Mouse (Mus musculus): ENCODE measurements at regions not wholly inside any gene's neighbourhood (a gene's known extent, or its start where the extent isn't known, plus 50 kb on each side); places are given as distances from the start of the nearest gene placed in this dataset.

DNA sequence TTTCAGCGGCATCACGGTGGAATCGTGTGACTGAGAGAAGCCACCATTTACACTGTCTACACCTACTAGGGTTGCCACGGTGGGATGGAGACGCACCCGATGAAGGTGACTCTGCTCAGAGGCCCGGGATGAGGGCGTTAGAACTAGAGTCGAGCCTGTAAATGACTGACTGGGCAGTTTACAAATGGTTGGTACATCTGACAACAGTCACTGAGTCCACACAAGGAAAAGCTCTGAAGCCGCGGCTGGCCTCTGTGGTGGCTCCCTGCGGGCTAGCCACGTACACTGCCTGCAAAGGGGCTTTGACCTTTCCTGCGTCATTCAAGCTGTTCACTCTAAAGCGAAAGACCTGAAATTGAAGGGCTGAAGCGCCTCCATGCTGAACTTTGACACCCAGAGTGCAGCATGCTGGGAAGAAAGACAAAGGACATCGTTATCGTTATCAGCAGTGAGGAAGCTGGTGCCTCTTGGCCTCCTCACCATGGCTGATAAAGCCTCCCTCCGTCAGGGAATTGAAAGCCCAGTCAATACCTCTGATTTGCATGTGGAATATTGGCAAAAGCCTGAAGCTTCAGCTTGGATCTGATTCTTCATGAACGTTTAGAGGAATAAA, 462.1 kb upstream of the Arglu1 start:
- DNase-seq: no peak

DNA sequence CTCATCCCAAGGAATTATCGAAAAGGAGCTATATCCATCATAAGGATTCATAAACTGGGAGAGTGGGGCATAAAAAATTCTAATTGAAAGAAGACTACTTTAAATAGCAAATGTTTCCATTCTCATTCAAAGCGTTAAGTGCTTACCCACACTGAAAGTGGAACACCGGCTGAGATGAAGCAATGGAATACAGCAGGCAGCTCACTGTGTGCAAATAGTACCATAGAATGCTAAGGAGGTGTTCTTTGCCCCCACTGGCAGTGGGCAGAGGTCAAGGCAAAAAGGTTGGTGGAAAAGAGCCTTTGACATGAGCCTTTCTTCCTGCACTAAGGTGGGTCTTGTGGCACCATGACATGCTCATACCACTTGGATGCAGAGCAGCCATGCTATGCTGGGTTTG, 454.0 kb upstream of the Arglu1 start:
- DNase-seq: no peak

DNA sequence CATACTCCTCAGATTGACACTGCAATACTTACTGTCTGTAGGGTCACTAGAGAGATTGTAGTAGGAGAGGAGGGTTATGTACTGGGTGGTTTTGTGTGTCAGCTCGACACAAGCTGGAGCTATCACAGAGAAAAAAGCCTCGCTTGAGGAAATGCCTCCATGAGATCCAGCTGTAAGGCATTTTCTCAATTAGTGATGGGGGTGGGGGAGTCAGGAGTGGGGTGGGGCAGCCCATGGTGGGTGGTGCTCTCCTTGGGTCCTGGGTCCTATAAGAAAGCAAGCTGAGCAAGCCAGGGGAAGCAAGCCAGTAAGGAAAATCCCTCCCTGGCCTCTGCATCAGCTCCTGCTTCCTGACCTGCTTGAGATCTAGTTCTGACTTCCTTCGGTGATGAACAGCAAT, 449.5 kb upstream of the Arglu1 start:
- no peak for DNase-seq

DNA sequence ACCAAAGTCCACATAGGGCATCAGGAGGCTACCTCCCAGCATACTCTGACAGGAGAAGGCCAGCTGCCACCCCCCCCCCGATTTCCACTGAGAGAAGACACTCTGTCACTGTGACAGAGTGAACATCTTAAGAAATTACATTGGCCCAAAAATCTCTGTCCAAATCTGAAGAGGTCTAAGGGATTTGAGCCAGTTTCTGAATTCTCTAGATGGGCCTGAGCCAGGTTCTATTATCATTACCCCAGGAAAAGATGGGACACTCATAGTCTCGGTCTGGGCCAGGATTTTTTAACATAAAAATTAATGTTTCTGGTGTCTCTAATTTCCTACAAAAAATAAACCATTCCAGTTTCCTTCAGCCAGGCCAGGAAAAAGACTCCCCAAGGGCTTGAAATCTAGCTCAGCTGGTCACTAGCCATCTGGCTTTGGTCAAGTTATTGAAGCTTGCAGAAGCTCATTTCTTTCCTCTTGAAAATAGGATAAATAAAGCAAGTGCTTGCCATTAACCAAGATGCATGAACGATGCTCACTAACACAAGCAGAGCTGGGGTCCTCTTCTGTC, 448.8 kb upstream of the Arglu1 start:
- DNase-seq: no peak

DNA sequence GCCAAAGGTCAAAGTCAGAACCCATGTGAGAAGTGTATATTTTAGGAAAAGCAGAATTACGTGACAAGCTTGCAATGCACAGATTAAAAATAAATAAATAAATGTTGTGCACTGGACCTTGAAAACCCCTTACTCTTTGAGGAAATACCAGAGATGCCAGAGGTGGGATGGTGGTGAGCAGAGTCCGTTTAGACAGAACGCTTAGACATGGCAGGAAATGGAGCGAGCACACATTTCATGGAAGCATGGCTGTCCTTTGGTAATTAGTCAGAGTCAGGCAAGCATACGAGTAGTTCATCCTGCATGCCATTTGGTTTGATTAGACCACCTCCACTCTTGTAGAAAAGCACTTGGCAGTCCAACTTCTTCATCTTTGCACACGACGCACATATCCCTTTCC, 443.4 kb upstream of the Arglu1 start:
- DNase-seq: no peak

DNA sequence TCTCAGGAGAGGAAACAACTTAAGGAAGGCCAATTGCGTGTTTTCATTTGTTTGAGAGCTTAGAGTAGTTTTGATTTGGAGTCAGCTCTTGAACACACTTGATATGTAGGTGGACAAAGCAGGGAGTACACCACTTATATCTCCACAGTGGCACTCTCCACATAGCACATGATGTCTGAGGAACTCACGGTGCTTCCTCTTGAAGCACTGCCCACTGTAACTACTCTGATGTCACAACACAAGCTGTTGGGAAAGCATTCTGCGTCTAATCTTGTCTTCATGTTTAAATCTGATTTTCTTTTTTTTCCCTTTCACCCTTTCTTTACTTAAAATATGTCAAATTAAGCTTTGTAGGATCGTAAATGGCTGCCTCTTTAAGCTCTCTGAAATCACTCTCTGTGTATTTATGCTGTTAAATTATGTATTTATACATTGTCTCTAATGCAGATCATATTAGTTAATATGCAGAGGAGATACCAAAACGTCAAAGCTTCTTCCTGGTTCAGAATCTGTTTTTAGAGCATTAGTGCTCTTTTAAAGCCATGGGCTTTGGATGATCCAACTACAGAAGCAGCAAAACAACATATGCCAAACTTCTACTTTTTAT, 442.4 kb upstream of the Arglu1 start:
- no peak for DNase-seq

DNA sequence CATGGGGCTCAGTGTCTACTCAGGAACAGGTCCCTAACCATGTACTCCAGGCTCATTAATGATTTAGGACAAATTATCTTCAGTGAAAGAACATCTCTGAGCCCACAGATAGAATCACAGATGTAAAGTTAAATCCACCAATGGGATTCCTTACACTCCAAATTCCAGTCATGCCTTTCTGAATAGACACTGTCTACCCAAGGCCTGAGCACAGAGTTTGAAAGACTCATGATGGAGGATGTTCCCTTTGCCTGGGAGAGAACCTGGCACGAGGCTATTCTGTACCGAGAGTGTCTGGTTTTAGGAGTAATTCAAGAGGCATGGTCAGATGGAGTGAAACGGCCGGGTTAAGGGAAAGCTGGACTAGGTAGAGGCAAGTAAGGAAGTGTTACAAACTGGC, 440.9 kb upstream of the Arglu1 start:
- no peak for DNase-seq

DNA sequence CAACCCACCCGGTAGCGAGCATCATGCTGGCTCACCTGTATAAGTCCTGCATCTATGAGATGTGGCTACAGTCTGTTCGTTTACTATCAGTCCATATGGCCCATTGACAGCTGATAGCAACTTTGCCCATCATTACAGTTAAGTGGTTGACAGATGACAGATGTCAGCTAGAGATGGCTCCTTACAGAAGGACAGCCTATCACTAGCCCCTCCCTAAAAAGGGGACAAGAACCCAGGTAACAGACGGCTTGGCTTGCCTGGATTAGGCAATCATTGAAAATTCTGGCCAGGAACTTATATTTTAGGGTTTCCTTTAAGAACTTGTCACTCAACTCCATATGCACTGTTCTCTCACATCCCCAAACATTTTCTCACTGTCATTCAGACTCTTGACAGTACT, 434.2 kb upstream of the Arglu1 start:
- DNase-seq: no peak

DNA sequence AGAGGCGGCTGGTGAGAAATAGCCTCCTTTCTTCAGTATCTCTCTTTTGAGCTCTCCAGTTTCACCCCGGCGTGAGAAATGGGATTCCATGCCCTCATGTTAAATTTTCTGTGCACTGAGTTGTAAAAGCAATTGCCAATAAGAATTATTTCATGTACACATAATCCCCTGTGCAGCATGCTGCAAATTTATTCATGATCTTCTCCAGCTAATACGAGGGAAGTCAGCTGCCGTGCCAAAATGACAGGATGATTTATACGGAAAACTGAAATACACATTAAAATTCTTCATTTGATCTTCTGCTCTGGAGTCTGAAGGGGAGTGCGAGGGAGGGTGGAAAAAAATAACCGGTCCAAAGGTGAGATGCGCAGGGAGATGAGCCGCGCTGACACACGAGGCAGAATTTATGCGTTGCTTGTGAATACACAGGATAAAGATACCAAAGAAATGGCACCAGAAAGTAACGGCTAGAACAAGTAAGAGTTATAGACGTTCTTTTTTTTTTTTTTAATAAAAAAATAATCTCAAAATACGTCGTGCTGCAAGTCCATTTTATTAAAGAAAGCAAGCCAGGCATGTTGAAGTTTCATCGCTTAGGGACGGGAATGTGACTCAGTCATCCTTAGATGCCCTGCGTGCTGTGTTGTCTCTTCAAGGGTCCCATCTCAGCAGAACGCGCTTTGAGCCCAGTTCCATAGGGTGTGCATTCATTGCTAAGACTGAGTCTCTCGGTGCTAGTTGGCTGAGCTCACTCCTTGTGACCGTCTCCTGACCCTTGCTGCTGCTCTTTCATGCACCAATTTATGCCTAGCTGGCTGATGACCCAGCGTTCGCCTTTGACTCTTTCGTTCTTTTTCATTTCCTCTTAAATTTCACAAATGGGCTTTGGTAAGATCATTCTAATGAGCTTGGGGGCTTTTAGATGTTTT, 427.8 kb upstream of the Arglu1 start:
- no peak for DNase-seq

DNA sequence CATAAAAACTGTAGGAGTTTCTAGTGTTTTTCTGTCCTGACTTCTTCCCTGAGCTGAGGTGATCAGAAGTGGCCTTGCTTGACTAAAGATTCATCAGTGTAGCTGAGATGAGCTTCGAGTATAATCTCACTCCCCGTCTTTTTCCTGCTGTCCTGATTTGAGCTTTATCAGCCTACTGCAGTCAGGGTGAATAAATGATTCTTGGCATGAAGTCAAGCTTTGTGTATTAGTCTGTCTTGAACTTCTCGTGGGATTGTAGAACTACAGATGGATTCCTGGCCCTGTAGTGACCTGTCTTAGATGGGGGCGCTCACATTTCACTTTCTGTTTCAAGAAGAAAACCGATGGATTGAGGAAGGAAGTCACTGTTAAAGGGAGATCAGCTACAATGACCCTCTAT, 405.7 kb upstream of the Arglu1 start:
- no peak for DNase-seq

DNA sequence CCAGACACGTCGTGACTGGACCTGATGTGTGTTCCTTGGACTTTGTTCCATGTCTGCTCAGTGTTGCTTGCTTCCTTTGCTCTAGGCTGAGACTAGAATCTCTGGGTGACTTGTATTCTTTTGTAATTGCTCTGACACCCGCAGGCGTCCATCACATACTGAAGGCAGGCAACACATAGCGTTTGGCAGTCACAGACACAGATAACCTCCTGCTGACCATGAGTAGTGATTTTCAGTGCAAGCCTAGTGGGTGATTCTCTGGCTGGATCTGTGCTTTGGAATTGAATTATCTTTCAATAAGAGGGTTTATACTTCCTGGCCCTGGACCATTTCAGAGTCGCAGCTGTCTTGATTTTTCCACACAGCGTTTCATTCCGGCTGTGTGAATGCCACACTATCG, 403.7 kb upstream of the Arglu1 start:
- no peak for DNase-seq

DNA sequence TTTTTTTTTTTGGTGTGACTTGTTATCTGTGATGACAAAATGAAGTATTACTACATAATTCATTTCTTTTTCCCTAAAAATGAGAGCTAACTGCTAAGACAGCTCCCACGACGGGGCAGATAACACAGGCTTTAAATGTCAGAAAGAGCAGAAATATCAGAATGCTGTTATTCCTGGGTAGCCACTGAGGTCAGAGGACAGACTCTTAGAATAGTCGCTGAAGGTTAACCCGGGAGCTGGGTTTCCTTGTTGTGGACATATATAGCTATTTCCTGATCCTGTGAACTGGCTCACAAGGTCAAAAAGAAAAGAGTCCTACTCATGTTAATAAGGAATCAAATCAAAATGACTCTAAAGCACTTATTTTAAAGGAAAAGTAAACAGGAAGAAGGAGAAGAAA, 403.0 kb upstream of the Arglu1 start:
- DNase-seq: no peak

DNA sequence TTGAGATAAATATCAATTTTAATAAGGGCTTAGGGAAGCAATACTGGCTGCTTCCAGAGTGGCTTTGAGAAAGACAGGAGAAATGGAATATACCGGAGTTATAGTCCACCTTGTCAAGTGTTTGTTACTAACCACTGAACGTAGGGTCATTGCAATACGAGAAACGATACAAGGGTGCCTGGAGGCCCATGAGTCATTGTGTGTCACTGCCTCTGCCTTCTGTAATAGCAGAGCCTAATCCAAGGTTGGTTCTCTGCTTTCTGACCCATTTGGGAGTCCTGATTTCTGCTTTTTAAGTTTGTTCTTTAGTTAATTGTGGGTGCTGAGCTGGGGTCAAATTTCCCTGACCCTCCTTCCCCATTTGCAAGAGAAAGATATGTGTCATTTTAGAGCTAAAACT, 382.4 kb upstream of the Arglu1 start:
- DNase-seq: no peak

DNA sequence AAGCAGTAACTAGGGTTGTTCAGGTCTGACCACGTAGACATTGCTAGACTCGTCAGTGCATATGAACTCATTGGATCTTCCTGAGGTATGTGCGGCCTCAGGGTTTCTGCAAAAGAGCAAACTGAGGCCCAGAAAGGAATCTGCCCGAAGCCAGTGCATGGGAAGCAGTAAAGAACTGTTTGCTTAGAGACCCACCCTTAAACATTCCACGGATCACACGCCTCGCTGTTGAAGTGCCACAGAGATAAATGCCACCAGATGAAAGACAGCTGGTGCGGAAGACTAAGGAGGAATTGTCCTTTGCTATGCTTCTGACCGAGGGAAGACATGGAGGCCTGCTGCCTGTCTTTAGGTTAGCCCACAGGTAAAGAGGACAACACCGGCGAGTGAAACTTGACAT, 382.0 kb upstream of the Arglu1 start:
- DNase-seq: no peak

DNA sequence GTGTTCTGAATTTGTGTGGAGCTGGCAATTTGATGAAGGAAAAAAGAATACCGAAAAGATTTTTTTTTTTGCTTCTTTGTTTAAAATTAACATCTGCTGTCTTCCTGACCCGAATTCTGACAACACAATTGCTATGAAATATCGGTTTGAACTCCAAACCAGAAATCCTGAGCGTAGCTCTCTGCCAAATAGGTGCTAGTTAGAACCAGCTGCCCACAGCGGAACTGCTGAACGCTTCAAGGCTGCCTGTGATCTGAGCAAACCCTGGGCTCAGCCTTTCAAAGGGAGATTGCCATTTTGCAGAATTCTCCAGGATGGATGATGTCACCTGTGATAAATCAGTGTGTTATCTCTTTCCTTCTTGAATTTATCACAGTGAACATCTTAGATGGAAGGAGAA, 380.6 kb upstream of the Arglu1 start:
- no peak for DNase-seq

DNA sequence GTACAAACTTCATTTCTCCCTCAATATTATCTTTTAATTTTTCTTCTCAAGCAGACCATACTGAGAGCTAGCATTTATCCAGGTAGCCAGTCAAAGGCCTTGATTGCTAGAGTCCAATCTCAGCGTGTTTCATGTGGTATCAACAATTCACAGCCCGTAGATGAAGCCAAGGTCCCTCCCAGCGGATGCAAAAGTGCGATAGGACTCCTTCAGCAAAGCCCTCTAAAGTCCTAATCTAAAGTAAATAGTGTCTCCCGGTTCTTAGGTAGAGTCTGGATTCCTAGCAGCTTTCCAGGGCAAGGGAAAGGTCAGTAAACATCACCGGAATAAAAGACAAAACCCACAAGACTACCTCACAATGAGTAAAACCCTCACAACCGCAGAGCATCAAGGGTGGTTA, 379.5 kb upstream of the Arglu1 start:
- no peak for DNase-seq

DNA sequence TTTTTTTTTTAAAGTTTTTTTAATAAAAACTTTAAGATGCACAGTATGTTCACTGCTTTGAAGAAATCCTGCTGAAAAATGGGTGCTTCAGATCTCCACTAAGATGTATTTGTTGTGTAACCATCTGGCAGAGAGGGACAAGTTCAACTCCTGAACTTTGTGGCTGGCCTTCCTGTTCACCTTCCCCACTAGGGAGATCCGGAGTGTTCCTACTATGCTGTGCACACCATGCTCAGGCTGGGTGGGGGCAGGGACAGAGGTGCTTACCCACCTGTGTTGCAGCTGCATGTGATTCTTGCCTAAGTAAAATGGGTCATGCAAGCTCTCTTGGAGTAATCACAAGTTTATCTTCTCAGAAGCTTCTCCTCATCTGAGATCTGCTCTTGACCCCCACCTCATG, 377.4 kb upstream of the Arglu1 start:
- no peak for DNase-seq

DNA sequence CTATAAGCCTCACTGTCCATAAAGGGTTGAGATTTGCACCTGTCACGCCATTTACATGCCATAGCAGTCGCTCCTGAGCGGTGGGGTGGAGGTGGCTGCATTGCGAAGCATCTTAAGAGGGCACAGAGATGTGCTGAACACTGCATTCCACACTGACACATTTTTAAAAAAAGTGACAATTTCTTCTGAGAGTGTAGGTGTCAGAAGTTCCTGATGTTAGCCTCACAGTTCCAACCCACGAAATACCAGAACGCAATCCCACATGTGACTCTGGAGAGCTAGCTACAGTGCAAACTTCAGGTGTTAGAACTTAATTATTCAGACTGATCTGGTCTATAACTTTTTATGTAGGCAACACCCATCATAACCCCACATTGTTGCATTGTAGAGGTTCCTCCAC, 369.8 kb upstream of the Arglu1 start:
- no peak for DNase-seq

DNA sequence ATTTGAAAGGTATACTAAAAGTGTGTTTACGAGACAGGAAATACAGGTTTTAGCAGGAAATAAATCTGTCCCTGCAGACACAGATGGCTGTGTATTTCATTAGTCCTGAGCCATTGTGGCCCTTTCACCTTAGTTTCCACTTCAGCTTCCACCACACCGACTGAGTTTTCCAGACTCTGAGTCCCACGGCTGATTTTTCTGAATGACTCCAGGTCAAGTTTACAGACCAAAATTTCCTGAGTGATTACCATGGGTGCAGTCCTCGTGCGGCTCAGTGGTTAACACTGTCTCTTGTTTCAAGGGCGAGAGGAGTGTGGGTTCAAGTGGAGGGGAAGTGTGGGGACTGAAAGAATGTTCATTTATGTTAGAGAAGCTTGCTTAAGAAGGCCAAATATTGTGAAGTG, 365.1 kb upstream of the Arglu1 start:
- no peak for DNase-seq

DNA sequence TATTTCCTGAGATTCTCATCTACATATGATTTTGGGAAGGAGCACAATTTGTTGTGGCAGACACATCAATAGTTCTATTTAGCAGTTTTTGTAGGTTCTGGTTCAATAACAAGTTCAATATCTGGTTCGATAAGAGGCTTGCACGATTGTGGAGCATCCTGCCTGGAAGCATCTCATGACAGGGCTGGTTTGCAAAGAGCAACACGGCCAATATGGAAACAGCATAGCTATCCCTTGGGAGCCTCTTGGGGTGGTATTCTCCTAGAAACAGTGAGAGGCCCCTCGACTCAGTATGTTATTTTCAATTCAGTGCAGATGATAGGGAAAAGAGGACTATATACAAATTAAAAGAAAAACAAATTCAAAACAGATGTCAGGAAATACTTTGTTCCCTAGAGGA, 364.5 kb upstream of the Arglu1 start:
- no peak for DNase-seq

DNA sequence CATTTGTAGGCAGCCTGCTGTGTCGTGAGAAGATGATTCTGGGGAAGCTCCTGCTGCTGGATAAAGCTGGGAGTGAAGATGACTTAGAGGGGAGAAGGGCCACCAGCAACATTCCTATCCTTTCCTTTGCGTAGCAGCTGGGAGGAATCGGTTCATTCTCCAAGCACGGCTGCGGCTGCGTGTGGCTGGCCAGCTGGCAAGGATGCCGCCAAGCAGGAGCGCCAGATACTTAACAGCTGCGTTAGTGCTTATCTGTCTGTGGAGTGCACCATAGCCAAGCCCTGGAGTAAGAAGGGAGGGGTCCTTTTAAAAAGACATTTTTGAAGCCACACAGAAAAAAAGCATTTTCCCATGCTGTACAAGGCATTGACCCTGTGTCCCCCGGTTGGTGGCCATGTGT, 361.4 kb upstream of the Arglu1 start:
- DNase-seq: no peak

DNA sequence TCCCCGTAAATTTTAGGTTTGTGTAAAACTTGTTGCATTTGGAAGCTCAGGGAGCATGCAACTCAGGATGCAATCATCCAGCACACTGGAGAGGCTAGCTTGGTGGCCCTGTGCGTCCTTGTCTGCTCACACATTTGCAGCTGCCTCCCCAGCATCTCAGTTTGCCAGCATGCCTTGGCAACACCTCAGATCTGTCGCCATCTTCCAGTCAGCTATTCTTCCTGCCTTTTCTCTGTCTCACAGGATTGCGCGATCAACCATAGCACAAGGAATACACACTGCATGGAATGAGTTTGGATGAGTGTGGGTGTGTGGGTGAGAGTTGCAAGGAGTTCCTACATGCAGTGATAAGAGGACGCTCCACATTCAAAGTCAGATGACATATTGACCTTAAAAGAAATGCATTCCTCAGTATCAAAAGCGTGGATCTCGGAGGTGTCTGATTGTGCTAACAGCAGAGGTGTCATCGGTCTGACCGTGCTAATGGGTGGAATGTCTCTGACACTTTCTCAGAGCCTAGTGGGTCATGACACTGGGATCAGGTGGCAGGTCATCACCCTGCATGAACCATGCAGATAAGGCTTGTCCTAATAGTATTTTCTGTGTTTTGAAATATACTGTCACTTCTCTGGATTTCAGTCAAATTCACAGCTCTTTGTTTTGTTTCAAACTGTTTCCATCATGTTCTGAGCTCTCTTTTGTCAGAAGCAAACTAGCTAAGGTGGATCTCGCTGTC, 360.6 kb upstream of the Arglu1 start:
- no peak for DNase-seq

DNA sequence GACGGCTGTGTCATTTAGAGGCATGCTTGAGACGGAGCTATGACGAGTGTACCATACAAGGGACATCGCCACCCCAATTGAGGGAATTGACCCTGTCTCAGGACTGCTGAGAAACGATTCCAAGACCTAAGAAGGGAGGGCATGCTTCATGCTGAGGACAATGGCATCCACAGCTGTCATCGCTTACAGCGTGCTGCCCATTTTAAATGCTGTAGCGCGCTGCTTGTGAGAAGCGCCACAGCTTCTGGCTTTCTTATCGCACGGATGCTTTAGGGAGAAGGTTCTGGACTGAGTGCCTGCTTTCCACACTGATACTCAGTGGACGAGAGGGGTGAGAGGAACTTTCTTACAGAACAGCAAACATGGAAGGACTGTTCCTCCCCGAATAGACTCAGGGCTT, 357.8 kb upstream of the Arglu1 start:
- DNase-seq: no peak

Measured in B cell, adult 2 months (primary cell).